Mouse (Mus musculus): ENCODE measurements around the gene Cdk20. TPM values are rescaled to one million over a fixed set of nuclear protein-coding genes. Genes with fewer than 3 reads are reported as not detected.

Cdk20 gene
- polyA plus RNA-seq, 1 experiment: 10.4 TPM

- Histone ChIP-seq H3K36me3 (ENCODE audit: control insufficient read depth, insufficient read depth, low read length) (no peaks in the 10 kb centered on the region), H3K27me3 (replicated peaks; ENCODE audit: control insufficient read depth, insufficient read depth, low read length) (no peaks in the 10 kb centered on the region), H3K4me3 (ENCODE audit: insufficient read depth, low read depth, low read length) (no peak overlapping the region), H3K27ac (ENCODE audit: insufficient read depth, low read depth, low read length) (no peak overlapping the region), H3K4me1 (ENCODE audit: control insufficient read depth, insufficient read depth, low read length) (no peaks in the 10 kb centered on the region)
- no peak for DNase-seq
- 71% methylated on average over 7 of the region's 7 CpGs for WGBS
- TF ChIP-seq POLR2A (IDR thresholded peaks at IDR 0.05; ENCODE audit: low read depth, low read length): no peak
- no peak for TF ChIP-seq CTCF (conservative IDR thresholded peaks at IDR 0.05; ENCODE audit: insufficient read depth, insufficient read length, low read depth, low read length)
Observed at GRCm38 (mm10) chr13:64421952-64422606, 10.0 kb upstream of the Cdk20 start.

GRCm38 (mm10) chr13:64422607-64422957, 9.5 kb upstream of the Cdk20 start:
- Histone ChIP-seq H3K27ac (ENCODE audit: insufficient read depth, low read depth, low read length) (no peak overlapping the region), H3K4me1 (ENCODE audit: control insufficient read depth, insufficient read depth, low read length) (no peaks in the 10 kb centered on the region), H3K36me3 (ENCODE audit: control insufficient read depth, insufficient read depth, low read length) (no peaks in the 10 kb centered on the region), H3K27me3 (replicated peaks; ENCODE audit: control insufficient read depth, insufficient read depth, low read length) (no peaks in the 10 kb centered on the region), H3K4me3 (ENCODE audit: insufficient read depth, low read depth, low read length) (no peak overlapping the region)
- DNase-seq: no peak
- TF ChIP-seq CTCF (conservative IDR thresholded peaks at IDR 0.05; ENCODE audit: insufficient read depth, insufficient read length, low read depth, low read length) (no peak), POLR2A (IDR thresholded peaks at IDR 0.05; ENCODE audit: low read depth, low read length) (no peak)
- WGBS: 91% methylated on average over 6 of the region's 6 CpGs

- no peak overlapping the region for H3K4me3 ChIP-seq (ENCODE audit: insufficient read depth, low read depth, low read length)
- TF ChIP-seq POLR2A (IDR thresholded peaks at IDR 0.05; ENCODE audit: low read depth, low read length): no peak
- no peak for TF ChIP-seq CTCF (conservative IDR thresholded peaks at IDR 0.05; ENCODE audit: insufficient read depth, insufficient read length, low read depth, low read length)
- no peaks in the 10 kb centered on the region for H3K36me3 ChIP-seq (ENCODE audit: control insufficient read depth, insufficient read depth, low read length)
- H3K4me1 ChIP-seq (ENCODE audit: control insufficient read depth, insufficient read depth, low read length): no peaks in the 10 kb centered on the region
- no peak overlapping the region for H3K27ac ChIP-seq (ENCODE audit: insufficient read depth, low read depth, low read length)
- no peak for DNase-seq
- 61% methylated on average over 3 of the region's 3 CpGs for WGBS
- H3K27me3 ChIP-seq (replicated peaks; ENCODE audit: control insufficient read depth, insufficient read depth, low read length): no peaks in the 10 kb centered on the region
Observed at GRCm38 (mm10) chr13:64424347-64424746, 7.8 kb upstream of the Cdk20 start.

GRCm38 (mm10) chr13:64425280-64425679, 6.8 kb upstream of the Cdk20 start:
- H3K27me3 ChIP-seq (replicated peaks; ENCODE audit: control insufficient read depth, insufficient read depth, low read length): no peaks in the 10 kb centered on the region
- no peak for TF ChIP-seq CTCF (conservative IDR thresholded peaks at IDR 0.05; ENCODE audit: insufficient read depth, insufficient read length, low read depth, low read length)
- no peak for TF ChIP-seq POLR2A (IDR thresholded peaks at IDR 0.05; ENCODE audit: low read depth, low read length)
- 37% methylated on average over 1 of the region's 1 CpGs for WGBS

GRCm38 (mm10) chr13:64429328-64429727, 2.8 kb upstream of the Cdk20 start:
- Histone ChIP-seq H3K4me1 (ENCODE audit: control insufficient read depth, insufficient read depth, low read length) (peaks cover 3% of the 10 kb centered on the region; the same call in 1 of the 2 replicates), H3K27ac (ENCODE audit: insufficient read depth, low read depth, low read length) (no peak overlapping the region), H3K36me3 (ENCODE audit: control insufficient read depth, insufficient read depth, low read length) (no peaks in the 10 kb centered on the region), H3K4me3 (ENCODE audit: insufficient read depth, low read depth, low read length) (no peak overlapping the region), H3K27me3 (replicated peaks; ENCODE audit: control insufficient read depth, insufficient read depth, low read length) (no peaks in the 10 kb centered on the region)
- peak; percentile 46 for DNase-seq
- peak; percentile 56 for TF ChIP-seq CTCF (conservative IDR thresholded peaks at IDR 0.05; ENCODE audit: insufficient read depth, insufficient read length, low read depth, low read length)
- TF ChIP-seq POLR2A (IDR thresholded peaks at IDR 0.05; ENCODE audit: low read depth, low read length): no peak
- WGBS: 11% methylated on average over 1 of the region's 1 CpGs

More at GRCm38 (mm10) chr13:64425280-64425679, 6.8 kb upstream of the Cdk20 start:
- Histone ChIP-seq H3K36me3 (ENCODE audit: control insufficient read depth, insufficient read depth, low read length) (no peaks in the 10 kb centered on the region), H3K4me1 (ENCODE audit: control insufficient read depth, insufficient read depth, low read length) (no peaks in the 10 kb centered on the region), H3K4me3 (ENCODE audit: insufficient read depth, low read depth, low read length) (no peak overlapping the region), H3K27ac (ENCODE audit: insufficient read depth, low read depth, low read length) (no peak overlapping the region)
- no peak for DNase-seq

GRCm38 (mm10) chr13:64437801-64438200, 5.7 kb downstream of the Cdk20 start:
- Histone ChIP-seq H3K27ac (ENCODE audit: insufficient read depth, low read depth, low read length) (no peak overlapping the region), H3K4me3 (ENCODE audit: insufficient read depth, low read depth, low read length) (no peak overlapping the region), H3K36me3 (ENCODE audit: control insufficient read depth, insufficient read depth, low read length) (no peaks in the 10 kb centered on the region), H3K4me1 (ENCODE audit: control insufficient read depth, insufficient read depth, low read length) (peaks cover 3% of the 10 kb centered on the region; the same call in 1 of the 2 replicates), H3K27me3 (replicated peaks; ENCODE audit: control insufficient read depth, insufficient read depth, low read length) (no peaks in the 10 kb centered on the region)
- TF ChIP-seq CTCF (conservative IDR thresholded peaks at IDR 0.05; ENCODE audit: insufficient read depth, insufficient read length, low read depth, low read length) (no peak), POLR2A (IDR thresholded peaks at IDR 0.05; ENCODE audit: low read depth, low read length) (no peak)
- 55% methylated on average over 7 of the region's 7 CpGs for WGBS
- DNase-seq: peak; percentile 26

GRCm38 (mm10) chr13:64438863-64439452, 6.8 kb downstream of the Cdk20 start:
- Histone ChIP-seq H3K27ac (ENCODE audit: insufficient read depth, low read depth, low read length) (no peak overlapping the region), H3K4me3 (ENCODE audit: insufficient read depth, low read depth, low read length) (no peak overlapping the region), H3K36me3 (ENCODE audit: control insufficient read depth, insufficient read depth, low read length) (no peaks in the 10 kb centered on the region), H3K27me3 (replicated peaks; ENCODE audit: control insufficient read depth, insufficient read depth, low read length) (no peaks in the 10 kb centered on the region), H3K4me1 (ENCODE audit: control insufficient read depth, insufficient read depth, low read length) (no peaks in the 10 kb centered on the region)
- 48% methylated on average over 9 of the region's 9 CpGs for WGBS
- DNase-seq: peak; percentile 76
- TF ChIP-seq CTCF (conservative IDR thresholded peaks at IDR 0.05; ENCODE audit: insufficient read depth, insufficient read length, low read depth, low read length): peak; percentile 82
- TF ChIP-seq POLR2A (IDR thresholded peaks at IDR 0.05; ENCODE audit: low read depth, low read length): no peak

Measured in kidney, adult 2 months (tissue).